Mouse (Mus musculus): Measurements from ENCODE around the gene Phf5a. TPM values are rescaled to one million over a fixed set of nuclear protein-coding genes. Genes with fewer than 3 reads are reported as not detected.
"Not testable (repeated sequence)": the region's sequence is repeated elsewhere in the genome, so short reads cannot be mapped to it uniquely, and the experiment has no call there.

Gene Phf5a
- 10 to 100 TPM; 31.0 to 39.0 TPM for total RNA-seq (2021)
- long read RNA-seq, experiment 1, transcript Phf5a-201 (4 exons, 1,663 nt): major isoform, 18 of 25 reads
- long read RNA-seq, experiment 1, partial matches to known transcripts: 0 of 25 reads
- long read RNA-seq, experiment 1, other reads (novel, unspliced or antisense): 7 of 25 reads
- long read RNA-seq, experiment 2, transcript Phf5a-201 (4 exons, 1,663 nt): major isoform, 44 of 58 reads
- long read RNA-seq, experiment 2, partial matches to known transcripts: 0 of 58 reads
- long read RNA-seq, experiment 2, other reads (novel, unspliced or antisense): 12 of 58 reads

DNA sequence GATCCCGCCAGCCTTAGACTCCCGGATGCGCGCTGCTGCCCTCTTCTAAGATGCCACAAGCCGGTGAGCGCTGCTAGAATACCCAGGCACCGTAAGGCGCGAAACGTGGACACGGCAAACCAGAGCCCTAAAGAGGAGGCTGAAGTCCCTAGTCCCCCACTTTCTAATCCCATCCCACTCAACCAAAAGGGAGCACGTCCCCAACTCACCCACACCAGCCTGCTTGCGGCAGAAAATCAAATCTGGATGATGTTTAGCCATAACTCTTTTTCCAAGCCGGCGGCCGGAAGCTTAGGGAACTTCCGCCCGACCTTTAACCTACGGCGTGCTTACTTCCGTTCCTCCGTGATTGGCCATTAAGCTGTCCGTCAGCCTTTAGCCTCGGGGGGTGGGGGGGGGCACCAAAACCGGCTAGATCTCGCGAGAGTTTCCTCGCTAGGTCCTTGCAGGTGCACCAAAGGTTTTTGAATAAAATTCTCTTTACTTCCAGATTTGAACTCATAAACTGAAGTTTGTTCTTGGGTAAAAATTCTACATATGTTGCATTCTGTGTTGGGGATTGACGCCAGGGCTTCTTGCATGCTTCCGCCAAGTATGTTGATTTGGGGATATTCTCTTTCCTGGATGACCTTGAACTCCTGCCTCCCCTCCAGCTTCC, at the start of gene Phf5a:
Phf5a (minus strand) TSS at position 308 of the 658 bp plus-strand sequence.
- peak in 1 of 2 experiments; percentile 90 for DNase-seq (ENCODE audit: low spot score in 2 of 2)

DNA sequence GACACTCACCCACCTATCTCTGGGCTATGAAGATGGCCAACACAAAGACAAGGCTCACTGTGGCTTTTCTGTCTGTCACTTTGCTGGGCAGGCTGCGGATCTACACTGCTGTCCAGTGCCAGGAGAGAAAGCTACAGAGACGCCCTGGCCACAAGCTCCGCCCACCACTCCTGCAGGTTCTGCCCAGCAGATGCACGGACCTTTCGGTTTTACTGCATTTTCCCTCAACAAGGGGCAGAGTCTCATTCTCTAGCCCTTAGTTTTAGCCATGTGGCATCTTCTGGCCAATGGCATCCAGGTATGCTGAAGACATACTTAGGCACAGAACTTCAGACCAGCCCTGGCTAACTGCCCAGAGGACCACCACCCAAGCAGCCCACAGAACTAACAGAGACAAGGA, 49.5 kb upstream of the Phf5a start:
- no peak for DNase-seq (ENCODE audit: low spot score in 2 of 2)

DNA sequence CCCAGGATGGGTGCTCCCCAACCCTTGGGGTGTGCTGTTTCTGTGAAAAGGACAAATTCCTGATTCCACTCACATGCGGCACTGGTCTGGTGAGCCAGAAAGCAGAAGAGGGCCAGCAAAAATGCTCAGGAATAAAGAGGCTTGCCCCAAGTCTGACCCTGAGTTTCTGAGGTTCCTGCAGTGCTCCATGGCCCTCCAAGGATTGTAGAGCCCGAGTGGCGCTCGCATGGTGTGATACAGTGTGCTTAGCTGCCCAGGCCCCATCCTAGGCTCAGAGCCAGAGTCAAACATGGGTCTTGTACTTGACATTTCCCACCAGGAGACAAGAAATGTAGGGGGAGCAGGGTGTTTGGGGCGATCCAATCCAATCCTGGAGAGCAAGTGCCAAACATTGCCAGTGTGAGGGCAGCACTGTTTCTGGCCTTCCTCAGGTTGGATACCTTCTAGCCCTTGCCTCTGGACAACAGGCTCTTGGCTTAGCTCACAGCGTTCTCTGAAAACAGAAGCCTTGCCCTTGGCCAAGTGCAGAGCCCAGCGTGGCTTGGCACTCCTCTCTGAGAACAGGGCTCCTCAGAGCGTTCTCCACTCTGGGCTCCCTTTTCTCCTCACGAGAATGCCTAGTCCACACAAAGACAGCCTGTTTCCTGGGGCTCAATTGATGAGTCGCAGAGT, 49.0 kb upstream of the Phf5a start:
- peak; percentile 55 to 79 for DNase-seq (ENCODE audit: low spot score in 2 of 2)

DNA sequence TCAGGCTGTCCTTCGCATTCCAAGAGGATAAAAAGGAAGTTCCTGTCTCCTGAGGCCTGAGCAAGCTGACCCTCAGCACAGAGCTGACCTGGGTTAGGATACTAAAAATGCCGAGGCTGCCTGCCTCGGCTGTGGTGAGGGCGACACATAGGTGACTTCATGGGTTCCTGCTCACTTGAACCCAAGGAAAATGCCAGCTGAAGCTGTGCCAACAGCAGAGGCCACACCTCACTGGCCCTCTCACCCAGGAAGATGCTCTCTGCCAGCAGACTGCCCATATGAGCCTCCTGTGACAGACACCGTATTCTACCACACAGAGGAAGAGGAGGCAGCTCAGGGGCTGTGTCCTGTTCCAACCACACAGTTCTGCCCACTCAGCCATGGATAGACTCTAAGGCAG, 47.4 kb upstream of the Phf5a start:
- no peak for DNase-seq (ENCODE audit: low spot score in 2 of 2)

DNA sequence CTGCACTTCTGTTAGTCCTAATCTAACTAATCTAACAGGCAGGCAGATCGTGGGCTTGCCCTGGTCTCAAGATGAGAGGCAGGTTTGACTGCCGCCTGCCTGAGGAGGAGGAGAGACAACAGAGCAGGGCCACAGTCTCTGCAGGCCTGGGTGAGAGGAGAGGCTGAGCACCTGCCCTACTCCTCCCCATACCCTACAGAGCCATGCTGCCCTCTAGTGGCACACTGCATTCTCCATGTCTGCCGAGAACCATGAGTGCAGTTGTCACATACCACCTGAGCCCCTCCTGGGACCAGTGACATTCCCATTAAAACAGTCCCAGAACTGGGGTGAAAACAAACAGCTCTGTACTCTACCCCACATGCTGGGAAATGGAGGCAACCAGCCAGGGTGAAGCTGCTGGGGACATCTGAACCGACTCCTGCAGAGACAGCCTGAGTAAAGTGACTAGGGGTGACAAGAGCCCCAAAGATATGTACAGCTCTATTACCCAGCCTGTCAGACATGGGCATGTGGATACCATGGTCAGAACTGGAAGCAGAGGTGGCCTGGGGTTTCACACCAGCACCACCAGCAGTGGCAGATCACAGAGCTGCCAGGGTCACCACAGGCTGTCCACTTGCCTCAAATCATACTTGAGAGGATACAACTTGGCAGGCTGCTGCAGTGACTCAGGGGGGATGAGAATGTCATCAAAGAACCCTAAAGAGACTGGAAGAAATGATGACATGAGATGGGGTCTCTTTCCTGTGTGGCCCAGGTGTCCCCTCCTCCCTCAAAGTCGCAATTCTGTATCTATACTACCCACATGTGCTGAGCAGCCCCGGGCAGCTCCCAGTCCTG, 46.1 kb upstream of the Phf5a start:
- peak; percentile 60 to 61 for DNase-seq (ENCODE audit: low spot score in 2 of 2)

DNA sequence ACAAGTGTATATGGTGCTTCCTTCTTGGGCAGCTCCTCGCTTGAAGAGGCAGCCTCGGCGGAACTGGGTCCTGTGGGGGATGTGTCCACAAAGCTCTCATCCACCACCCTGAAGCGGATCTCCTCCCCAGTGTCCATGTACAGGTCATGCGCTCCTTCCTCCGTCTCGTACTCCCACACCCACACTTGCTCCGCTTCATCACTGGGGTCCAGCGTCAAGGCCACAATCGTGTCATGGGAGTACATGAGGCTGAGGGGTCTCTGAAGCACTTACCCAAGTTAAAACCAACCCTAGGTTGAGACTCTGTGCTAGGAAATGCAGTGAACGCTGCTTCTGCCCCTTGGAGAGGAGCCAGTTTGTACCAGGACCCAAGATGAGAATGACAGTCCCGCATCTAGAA, 45.5 kb upstream of the Phf5a start:
- no peak for DNase-seq (ENCODE audit: low spot score in 2 of 2)

DNA sequence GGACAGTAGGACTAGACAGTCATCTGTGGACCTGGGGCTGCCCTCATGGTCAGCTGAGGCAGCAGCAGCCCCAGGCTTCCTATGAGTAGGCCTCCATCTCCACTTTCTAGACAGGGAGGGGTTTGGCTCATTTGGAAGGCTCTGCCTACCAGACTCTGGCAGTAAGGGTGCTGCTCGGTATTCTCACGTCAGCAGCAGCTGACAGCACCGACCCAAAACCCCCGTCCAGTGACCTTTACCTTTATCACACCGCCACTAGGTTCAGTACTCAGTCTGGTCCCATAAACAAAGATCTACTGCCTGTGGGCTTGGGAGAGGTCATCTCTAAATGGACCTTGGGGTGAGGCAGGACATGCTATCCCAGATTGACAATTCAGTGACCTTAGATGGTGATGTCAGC, 44.0 kb upstream of the Phf5a start:
- DNase-seq (ENCODE audit: low spot score in 2 of 2): no peak

DNA sequence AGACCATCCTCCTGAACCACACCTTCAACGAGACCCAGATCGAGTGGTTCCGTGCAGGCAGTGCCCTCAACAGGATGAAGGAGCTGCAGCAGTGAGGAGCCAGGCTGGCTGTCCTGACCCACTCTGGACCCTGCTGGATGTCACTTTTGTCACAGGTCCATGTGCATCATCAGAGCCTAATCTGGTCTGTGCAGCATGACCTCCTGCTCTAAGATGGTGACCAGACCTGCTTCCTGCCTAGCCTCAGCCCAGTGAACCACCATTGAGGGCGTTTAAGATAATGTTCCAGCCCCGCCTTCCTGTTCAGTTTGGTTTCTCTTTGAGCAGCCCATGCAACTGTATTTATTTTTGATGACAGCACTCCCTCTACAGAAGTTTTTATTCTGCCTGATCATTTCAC, 43.0 kb upstream of the Phf5a start:
- no peak for DNase-seq (ENCODE audit: low spot score in 2 of 2)

DNA sequence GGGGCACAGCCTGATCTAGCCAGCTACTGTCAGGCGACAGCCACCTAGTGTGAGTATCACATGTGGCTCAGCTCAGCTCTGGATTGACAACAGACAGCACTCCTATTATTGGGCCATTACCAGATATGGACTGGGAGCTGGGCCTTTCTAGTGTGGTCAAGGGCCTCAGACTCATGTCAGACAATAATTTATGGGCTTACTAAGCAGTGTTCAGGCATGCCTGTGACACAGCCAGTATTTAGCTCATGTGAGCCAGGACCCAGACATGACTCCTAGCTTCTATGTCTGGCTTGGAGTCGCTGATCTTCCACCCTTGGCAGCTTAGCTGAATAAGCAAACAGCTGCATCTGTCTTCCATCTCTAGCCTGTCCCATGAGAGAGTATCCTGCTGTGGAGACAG, 40.8 kb upstream of the Phf5a start:
- no peak for DNase-seq (ENCODE audit: low spot score in 2 of 2)

DNA sequence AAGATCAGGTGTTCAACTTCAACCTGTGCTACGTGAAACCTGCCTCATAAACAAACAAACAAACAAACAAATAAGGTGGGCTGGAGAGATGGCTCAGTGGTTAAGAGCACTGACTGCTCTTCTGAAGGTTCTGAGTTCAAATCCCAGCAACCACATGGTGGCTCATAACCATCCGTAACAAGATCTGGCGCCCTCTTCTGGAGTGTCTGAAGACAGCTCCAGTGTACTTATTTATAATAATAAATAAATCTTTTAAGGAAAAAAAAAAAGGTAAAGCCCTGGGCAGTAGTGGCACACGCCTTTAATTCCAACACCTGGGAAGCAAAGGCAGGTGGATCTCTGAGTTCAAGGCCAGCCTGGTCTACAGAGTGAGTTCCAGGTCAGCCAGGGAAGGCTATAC, 37.1 kb upstream of the Phf5a start:
- not testable (repeated sequence) for DNase-seq (ENCODE audit: low spot score in 2 of 2)

DNA sequence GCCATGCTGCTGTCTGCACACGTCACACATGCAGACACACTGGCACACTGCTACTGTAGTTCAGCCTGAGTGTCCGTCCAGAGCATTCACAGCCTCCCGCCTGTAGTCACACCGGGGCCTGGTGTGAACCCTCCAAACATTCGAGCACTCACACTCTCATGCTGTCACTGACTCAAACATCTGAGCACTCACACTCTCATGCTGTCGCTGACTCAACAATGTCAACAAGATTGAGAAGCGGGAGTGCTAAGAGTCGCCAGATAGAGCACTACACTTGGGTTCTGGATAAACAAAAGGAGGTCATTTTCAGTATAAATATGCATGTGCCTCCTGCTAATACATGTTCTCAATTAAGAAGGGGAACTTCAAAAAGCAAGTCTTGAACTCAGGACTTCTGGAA, 36.2 kb upstream of the Phf5a start:
- DNase-seq (ENCODE audit: low spot score in 2 of 2): no peak

DNA sequence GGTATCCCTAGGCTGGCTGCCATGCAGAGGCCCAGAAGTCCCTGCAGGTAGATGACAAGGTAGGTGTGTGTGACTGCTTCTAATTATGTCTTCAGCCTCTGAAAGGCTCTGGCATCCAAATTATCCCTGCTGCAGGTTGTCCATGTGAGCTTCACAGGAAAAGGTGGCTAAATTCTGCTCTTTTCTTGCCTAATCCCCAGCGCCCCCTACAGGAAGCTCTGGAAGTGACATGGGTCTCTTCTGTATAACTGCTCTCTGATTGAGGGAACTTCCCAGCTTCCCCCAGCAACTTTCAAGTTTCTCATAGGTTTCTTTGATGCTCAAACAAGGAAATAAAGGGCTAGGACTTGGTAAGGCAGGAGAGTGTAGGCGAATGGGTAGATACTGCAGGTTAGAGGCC, 33.2 kb upstream of the Phf5a start:
- DNase-seq (ENCODE audit: low spot score in 2 of 2): peak; percentile 74 to 79

DNA sequence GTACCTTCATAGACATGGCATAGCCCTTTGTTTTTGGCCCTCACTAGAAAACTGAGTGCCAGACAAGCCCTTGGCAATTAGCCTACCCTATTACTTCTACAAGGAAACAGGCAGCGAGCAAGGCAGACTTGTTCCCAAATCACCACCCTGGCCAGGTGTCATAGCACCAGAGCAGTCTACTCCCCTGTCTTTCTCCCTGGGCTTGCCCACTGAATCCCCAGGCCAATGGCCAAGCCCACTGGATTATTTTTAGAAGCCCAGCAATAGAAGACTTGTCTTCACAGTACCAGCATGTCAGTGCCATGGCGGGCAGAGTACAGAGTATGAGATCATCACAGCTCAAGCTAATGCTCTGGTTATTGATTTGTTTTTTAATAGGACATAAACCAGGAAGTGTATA, 27.0 kb upstream of the Phf5a start:
- no peak for DNase-seq (ENCODE audit: low spot score in 2 of 2)

DNA sequence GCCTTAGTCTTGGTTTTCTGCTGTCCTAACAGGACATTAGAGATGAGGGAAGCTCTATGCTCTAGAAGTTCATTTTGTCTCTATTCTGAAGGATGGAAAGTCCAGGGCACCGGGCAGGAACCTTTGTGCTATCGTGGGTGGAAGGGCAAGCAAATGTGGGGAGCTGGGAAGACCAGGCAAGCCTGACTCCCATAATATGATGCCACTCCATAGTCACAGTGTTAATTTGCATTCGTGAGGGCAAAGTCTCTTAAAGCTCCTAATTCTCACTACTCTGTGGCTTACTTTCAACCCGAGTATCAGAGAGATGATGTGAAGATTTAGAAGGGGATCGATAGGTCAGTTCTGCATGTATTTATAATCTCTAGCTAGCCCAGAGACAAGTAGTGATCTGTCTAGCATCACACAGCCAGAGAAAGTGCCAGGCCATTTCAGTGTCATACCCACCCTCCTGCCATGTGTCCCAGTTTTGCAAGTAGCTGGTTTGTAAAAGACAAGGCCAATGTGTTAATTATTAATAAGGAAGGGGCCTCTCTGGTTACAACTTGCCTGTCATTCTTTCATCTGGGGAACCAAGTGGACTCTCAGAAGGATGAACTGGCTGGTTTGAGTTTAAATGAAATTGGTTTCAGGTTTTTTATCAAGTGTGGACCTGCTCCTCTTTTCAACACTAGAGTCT, 26.0 kb upstream of the Phf5a start:
- no peak for DNase-seq (ENCODE audit: low spot score in 2 of 2)

DNA sequence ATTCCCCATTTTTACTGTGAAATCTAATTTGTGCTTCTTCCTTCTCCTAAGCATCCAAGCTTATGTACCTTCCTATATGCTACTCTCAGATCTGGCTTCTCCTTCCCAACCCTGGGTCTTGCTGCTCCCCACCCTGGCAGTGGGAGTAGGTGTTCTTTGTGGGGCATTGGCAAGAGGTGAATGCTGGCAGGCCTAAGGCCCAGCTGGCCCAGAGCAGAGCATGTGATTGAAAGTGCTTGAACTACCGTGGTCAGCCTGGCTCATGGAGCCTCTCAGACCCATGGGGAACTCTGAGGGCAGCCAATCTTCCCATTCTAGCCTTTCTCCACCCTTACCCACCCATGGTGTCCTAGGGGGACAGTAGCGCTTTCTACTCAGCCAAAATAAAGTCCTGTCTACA, 24.7 kb upstream of the Phf5a start:
- peak in 1 of 2 experiments; percentile 58 for DNase-seq (ENCODE audit: low spot score in 2 of 2)

DNA sequence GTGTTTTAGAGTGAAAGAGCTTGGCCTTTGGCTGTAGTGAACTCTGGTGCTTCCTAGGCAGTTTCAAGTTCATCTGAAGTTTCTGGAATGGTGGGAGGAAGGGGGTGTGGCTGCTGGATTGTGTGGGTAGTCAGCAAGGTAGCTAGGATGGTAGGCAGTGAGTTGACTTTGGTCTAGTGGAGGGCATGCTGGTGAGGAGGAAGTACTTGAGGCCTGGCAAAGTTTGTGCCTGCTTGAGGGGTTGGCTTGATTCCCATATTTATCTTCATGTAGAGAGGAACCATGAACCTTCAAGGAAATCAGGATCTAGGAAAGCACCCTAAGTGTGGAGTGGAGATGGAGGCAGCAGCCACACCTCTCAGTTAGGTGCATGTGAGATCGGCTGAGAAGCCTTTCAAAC, 22.3 kb upstream of the Phf5a start:
- no peak for DNase-seq (ENCODE audit: low spot score in 2 of 2)

DNA sequence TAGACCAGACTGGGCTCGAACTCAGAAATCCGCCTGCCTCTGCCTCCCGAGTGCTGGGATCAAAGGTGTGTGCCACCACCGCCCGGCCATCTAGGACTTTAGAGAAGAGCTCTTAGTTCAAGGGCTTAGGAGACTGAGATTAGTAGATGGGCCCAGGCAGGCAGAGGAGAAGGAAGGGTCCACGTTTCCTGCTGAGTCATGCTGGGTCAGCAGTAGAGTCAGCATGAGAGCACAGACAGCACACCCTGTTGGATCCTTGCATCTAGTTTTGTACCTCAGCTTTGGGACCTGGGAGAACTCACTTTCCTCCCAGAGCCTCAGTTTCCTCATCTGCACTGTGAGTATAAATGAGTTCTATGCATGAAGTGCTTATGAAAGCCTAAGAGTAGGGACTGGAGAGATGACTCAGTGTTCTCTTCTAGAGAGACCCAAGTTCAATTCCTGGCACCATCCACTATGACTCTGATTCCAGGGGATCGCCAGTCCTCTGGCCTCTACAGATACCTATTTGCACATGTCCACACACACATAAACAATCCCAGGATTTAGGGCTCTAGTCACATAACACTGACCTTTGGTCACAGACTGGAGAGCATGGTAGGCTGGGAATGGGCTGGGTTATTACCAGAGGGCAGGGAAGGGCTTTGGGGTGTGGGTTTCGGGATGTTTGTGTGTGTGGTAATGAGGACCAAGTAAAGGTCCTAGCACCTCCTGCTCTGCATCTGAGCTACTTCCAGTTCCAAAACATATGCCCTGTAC, 20.3 kb upstream of the Phf5a start:
- no peak for DNase-seq (ENCODE audit: low spot score in 2 of 2)

DNA sequence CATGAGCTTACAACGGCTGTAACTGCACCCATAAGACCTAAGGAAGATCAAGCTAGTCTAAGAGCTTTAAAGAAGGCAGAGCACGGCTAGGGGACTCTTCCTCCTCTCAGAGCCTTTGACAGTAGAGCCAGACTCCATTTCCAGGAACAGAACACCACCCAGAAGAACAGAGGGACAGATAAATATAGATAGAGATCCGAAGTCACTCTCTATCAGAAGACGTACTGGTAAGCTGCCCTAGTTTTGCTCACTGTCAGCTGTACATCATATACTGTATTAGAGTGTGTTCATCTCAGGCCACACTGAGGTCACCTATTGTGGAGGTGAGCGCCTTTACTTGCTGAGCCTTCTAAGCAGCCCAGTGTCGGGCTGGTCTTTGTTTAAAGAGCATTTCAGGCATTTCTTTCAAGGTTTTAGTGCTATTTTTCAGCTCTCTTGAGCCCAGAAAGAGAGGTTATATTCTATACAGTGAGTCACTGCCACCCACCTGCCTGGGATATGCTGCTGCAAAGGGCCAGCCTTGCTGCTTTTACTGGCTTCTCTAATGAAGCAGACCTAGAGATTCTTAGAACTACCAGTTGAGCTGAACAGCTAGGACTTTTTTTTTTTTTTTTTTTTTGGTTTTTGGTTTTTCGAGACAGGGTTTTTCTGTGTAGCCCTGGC, 19.6 kb upstream of the Phf5a start:
- no peak for DNase-seq (ENCODE audit: low spot score in 2 of 2)

DNA sequence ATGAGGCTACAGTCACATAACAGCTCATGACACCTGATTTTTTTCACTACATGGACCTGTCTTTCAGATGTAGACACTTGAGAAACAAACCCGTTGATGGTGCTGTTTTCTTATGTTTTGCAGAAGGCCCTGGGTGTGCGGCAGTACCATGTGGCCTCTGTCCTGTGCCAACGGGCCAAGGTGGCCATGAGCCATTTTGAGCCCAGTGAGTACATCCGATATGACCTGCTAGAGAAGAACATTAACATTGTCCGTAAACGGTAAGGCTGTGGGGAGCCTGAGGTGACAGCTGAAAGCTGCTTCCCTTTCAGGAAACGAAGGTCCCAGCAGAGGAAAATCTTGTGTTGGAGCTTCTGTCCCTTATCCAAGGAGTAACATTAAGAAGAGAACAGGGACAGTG, 17.5 kb upstream of the Phf5a start:
- no peak for DNase-seq (ENCODE audit: low spot score in 2 of 2)
